Mouse (Mus musculus) retina, embryonic 14.5 days (tissue): ENCODE data around the gene Ncf4.
"Not testable (repeated sequence)": the region's sequence is repeated elsewhere in the genome, so short reads cannot be mapped to it uniquely, and the experiment has no call there.

Source experiments
- DNase-seq: peaks from one replicate; pipeline ENCODE4 v3.0.0-alpha.2; 2015; ENCODE audit warnings: low spot score

The Ncf4 gene

DNA sequence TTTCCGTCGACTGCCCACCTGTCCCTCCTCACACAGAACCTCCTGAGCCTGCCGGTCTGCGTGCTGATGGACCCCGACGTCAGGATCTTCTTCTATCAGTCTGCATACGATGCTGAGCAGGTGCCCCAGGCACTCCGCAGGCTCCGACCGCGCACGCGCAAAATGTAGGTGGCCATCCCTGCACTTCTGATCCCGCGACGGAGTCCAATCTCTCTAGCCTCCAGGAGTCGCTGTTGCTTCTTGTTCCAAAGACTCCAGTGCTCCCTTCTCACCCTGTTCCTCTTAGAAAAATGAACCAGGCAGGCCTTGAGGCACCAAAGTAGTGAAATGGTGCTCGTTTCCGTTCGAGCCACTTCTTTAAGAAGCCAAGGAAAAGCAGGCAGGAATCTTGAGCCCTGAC lies 10.2 kb downstream of the Ncf4 start:
- DNase-seq = peak; percentile 85

GRCm38 (mm10) chr15:78256602-78257259 lies 12.1 kb downstream of the Ncf4 start:
- DNase-seq = not testable (repeated sequence)

- DNase-seq = peak; percentile 83
Measured at GRCm38 (mm10) chr15:78257326-78258050, 12.9 kb downstream of the Ncf4 start.

DNA sequence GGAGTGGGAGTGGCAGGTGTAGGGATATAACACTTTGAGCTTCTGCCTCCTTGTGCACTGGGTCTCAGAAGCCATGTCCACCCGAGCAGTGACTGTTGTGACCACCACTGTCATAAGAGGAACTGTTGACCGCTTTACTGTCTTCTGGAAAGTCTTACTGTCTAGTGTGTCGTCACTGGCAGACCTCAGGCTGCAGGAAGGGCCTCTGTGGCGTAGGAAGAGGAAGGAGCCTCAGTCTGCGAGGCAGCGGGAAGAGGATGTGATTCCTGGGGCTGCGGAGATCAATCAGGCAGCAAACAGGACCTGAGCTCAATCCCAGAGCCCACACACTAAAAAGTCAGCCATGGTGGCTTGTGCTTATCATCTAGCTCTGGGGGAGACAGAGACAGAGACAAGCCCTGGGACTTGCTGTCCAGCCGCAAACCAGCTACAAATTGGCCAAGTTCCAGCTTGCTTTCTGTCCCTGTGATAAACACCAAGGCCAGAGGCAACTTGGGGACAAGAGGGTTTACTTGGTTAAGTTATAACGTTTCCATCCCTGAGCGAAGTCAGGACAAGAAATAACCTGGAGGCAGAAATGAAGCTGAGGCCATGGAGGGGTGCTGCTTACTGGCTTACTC lies 13.8 kb downstream of the Ncf4 start:
- DNase-seq = no peak

DNA sequence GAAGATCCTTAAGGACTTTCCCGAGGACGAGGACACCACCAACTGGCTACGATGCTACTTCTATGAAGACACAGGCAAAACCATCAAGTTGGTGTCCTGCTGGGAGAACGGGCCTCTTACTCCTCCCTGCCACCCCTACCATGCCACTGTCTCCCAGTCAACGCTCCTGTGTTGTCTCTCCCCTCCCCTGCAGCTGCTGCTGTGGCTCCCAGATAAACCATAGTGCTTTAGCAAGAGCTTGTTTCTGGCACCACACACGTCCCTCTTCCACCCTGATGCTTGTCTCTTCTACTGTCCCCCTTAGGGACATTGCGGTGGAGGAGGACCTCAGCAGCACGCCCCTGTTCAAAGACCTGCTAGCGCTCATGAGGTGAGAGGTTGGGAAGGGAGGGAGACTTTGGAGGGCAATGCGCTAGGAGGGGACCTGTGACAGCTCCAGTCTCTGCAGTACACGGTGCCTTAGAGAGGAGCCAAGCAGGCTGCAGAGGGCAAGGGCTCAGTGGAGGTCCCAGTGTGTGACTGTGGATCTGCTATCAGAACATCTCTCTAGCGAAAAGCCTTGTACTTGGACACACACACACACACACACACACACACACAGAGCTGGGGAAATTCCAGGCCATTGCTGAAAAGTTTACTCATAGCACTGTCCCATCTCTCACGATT lies 16.2 kb downstream of the Ncf4 start:
- no peak for DNase-seq

DNA sequence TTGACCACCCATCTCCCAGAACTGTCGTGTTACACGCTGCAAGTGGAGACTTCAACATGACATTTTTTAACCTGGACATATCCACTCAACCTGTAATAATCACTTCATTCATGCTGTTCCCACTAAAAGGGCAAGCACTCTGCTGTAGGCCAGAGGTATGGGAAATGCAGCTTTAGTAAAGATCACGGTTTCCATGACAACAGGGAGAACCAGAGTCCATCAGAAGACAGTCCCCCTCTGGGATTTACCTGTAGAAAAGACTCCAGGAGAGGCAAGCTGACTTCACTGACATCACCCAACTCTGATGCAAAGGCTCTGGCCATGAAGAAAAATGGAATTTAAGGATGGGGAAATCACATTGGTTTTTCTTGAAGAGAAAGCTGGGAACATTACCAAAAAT lies 18.7 kb downstream of the Ncf4 start:
- peak; percentile 11 for DNase-seq

- no peak for DNase-seq
Measured at GRCm38 (mm10) chr15:78267441-78267840, 22.8 kb downstream of the Ncf4 start.

- no peak for DNase-seq
Measured at GRCm38 (mm10) chr15:78267865-78268264, 23.3 kb downstream of the Ncf4 start.

GRCm38 (mm10) chr15:78271208-78271607 lies 26.6 kb downstream of the Ncf4 start:
- DNase-seq = no peak

DNA sequence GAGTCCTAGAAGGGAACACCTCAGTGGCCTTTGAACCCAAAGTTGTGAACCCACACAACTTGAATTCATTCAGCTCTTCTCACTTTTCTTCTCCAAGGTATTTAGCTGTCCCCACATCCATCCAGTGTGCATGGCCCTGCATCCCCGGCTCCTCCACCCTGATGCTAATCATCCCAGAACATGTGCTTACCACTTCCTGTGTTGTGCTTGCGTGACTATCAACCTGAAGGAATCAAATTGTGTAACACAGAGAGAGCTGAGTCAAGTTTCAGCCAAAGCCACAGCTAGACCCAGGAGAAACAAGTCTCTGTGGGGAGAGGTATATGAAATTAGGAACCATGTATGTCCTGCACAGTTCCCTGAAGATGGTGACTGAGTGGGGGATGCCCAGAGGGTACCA lies 33.7 kb downstream of the Ncf4 start:
- no peak for DNase-seq

GRCm38 (mm10) chr15:78287941-78288340 lies 43.3 kb downstream of the Ncf4 start:
- no peak for DNase-seq

GRCm38 (mm10) chr15:78289775-78290174 lies 45.2 kb downstream of the Ncf4 start:
- not testable (repeated sequence) for DNase-seq

DNA sequence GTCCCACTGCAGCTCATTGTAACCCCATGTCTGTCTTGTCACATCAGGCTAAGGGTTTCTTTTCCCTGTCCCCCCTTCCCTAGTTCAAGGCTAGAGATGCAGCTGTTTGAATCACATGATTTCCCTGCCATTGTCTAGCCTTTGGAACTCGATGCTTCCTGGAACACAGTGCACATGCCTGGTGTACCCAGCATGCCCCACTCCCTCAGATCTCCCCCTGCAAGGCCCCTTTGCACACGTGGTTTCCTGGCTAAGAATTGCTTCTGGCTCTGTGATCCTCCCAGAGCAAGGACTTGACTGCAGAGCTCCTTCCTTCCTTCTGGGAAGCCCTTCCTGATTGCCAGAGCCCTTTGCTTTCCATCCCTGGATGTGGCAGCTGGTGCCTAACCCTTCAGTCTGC lies 48.6 kb downstream of the Ncf4 start:
- not testable (repeated sequence) for DNase-seq

DNA sequence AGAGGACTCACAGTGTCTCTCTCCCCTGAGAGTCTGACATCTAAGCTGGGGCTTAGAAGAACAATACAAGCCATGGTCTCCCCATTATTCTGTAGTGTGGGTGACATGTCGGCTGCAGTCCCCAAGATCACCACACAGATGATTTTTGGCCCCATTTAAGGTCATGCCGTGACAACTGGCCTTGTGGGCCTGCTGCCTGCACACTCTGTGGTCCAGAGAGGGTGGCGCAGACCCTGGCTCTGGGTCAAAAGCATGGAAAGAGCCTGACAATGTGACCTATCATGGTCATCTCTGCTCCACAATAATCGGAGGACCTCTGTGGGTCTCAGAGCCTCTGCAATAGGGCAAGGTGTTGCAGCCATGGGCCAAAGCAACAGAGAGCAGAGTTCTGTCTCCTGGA lies 49.1 kb downstream of the Ncf4 start:
- no peak for DNase-seq

- DNase-seq = no peak
Measured at GRCm38 (mm10) chr15:78298558-78298957, 54.0 kb downstream of the Ncf4 start.

DNA sequence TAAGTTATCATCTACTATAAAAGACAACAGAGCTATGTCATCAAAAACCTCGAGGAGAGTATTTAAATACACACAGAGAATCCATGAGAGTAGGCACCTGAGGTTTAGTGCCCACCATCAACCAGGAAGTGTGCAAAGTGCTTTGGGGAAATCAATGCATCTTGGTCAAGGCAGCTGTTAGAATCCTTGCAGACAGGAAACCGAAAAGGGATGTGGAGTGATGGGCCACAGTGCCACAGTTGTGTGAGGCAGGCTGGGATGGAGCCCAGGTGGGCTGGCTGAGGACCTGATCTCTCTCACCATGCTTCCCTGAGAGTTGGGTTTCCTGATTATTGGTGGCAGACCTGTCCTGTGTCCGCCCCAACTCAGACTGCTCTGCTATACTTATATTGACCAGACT lies 55.0 kb downstream of the Ncf4 start:
- DNase-seq = no peak

GRCm38 (mm10) chr15:78300773-78301172 lies 56.2 kb downstream of the Ncf4 start:
- no peak for DNase-seq

GRCm38 (mm10) chr15:78302718-78303117 lies 58.1 kb downstream of the Ncf4 start:
- no peak for DNase-seq

GRCm38 (mm10) chr15:78303665-78304233 lies 59.1 kb downstream of the Ncf4 start:
- DNase-seq = no peak

DNA sequence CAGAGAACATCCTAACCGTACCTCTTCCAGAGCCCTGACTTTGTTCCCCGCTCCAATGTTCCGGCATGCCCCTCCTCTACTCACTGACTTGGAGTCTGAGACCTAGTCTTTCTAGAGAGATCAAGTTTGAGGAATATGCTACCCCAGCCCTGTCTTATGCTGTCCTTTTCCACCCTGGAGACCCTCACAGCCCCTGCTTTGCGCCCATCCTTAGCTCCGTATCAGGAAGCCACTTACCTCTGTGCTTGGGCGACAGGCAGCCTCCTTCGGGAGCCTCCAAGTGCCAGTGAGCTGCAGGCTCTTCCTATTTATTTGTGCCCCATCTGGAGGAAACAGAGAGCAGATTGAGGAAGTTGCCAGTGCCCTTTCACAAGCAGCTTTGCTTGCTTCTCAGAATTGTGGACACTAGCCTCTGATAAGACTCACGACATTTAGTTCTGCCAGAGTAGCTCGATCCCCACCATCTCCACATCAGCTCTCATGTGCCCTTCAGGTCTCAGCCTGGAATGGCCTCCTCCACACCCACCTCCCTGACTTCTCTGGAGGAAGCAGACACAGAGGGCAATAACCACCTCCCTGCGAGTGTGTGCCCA lies 60.8 kb downstream of the Ncf4 start, which contains the start of gene Csf2rb2:
Csf2rb2 (minus strand) TSS at position 381 of the 593 bp plus-strand sequence.
- DNase-seq = no peak

- peak; percentile 5 for DNase-seq
Measured at GRCm38 (mm10) chr15:78309865-78310264, 65.3 kb downstream of the Ncf4 start.

GRCm38 (mm10) chr15:78310971-78311370 lies 66.4 kb downstream of the Ncf4 start:
- no peak for DNase-seq
